Mouse (Mus musculus): ENCODE results near the gene Prkaa1. TPM values are rescaled to one million over a fixed set of nuclear protein-coding genes. Genes with fewer than 3 reads are reported as not detected.
"Not testable (repeated sequence)": the region's sequence is repeated elsewhere in the genome, so short reads cannot be mapped to it uniquely, and the experiment has no call there.

Prkaa1 gene
- total RNA-seq, 4 experiments from 2014 or later, result 23.2 to 24.7 (median 24.2) TPM

GRCm38 (mm10) chr15:5129111-5129805 lies 14.4 kb upstream of the Prkaa1 start:
- no peak for DNase-seq (ENCODE audit: low spot score in 2 of 2)

GRCm38 (mm10) chr15:5130887-5131668 lies 12.6 kb upstream of the Prkaa1 start:
- not testable (repeated sequence) for DNase-seq (ENCODE audit: low spot score in 2 of 2)

GRCm38 (mm10) chr15:5133301-5133700 lies 10.4 kb upstream of the Prkaa1 start:
- no peak for DNase-seq (ENCODE audit: low spot score in 2 of 2)

GRCm38 (mm10) chr15:5134179-5134578 lies 9.5 kb upstream of the Prkaa1 start:
- no peak for DNase-seq (ENCODE audit: low spot score in 2 of 2)

GRCm38 (mm10) chr15:5134945-5135483 lies 8.6 kb upstream of the Prkaa1 start:
- no peak for DNase-seq (ENCODE audit: low spot score in 2 of 2)

- no peak for DNase-seq (ENCODE audit: low spot score in 2 of 2)
Observed at GRCm38 (mm10) chr15:5138021-5138856, 5.4 kb upstream of the Prkaa1 start.

GRCm38 (mm10) chr15:5139366-5139765 lies 4.3 kb upstream of the Prkaa1 start:
- DNase-seq (ENCODE audit: low spot score in 2 of 2), result no peak

GRCm38 (mm10) chr15:5139863-5140262 lies 3.8 kb upstream of the Prkaa1 start:
- DNase-seq (ENCODE audit: low spot score in 2 of 2), result no peak

GRCm38 (mm10) chr15:5140357-5140756 lies 3.3 kb upstream of the Prkaa1 start:
- DNase-seq (ENCODE audit: low spot score in 2 of 2), result no peak

- no peak for DNase-seq (ENCODE audit: low spot score in 2 of 2)
Observed at GRCm38 (mm10) chr15:5142047-5142446, 1.6 kb upstream of the Prkaa1 start.

GRCm38 (mm10) chr15:5142714-5143113 lies 947 bp upstream of the Prkaa1 start:
- DNase-seq (ENCODE audit: low spot score in 2 of 2), result no peak

GRCm38 (mm10) chr15:5144021-5144778 lies 539 bp downstream of the Prkaa1 start:
- peak; percentile 40 to 56 for DNase-seq (ENCODE audit: low spot score in 2 of 2)

GRCm38 (mm10) chr15:5145196-5145945 lies 1.7 kb downstream of the Prkaa1 start:
- DNase-seq (ENCODE audit: low spot score in 2 of 2), result no peak

- DNase-seq (ENCODE audit: low spot score in 2 of 2), result no peak
Observed at GRCm38 (mm10) chr15:5149187-5149586, 5.5 kb downstream of the Prkaa1 start.

- no peak for DNase-seq (ENCODE audit: low spot score in 2 of 2)
Observed at GRCm38 (mm10) chr15:5152171-5152570, 8.5 kb downstream of the Prkaa1 start.

GRCm38 (mm10) chr15:5154621-5155020 lies 11.0 kb downstream of the Prkaa1 start:
- no peak for DNase-seq (ENCODE audit: low spot score in 2 of 2)

- DNase-seq (ENCODE audit: low spot score in 2 of 2), result no peak
Observed at GRCm38 (mm10) chr15:5155093-5155492, 11.4 kb downstream of the Prkaa1 start.

GRCm38 (mm10) chr15:5156355-5156754 lies 12.7 kb downstream of the Prkaa1 start:
- no peak for DNase-seq (ENCODE audit: low spot score in 2 of 2)

GRCm38 (mm10) chr15:5157386-5157785 lies 13.7 kb downstream of the Prkaa1 start:
- DNase-seq (ENCODE audit: low spot score in 2 of 2), result no peak

GRCm38 (mm10) chr15:5158827-5159226 lies 15.2 kb downstream of the Prkaa1 start:
- no peak for DNase-seq (ENCODE audit: low spot score in 2 of 2)
